Mouse (Mus musculus): Measurements from ENCODE around the gene Zbtb9.

DNA sequence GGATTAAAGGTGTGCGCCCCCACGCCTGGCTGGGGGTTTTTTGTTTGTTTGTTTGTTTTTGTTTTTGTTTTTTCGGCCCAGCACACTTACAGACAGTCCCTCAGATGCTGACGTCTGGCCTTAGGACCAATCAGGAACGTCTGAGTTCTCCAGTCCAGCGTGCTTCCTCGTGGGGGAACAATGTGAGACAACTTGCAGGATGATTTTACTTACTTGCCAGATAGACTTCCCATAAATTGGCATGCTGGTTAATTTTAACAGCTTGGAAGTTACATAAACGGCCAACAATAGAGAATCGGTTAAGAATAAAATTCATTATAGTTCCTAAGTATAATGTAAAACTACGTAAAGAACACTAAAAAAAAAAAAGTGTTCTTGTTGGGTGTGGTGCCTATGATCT, 38.2 kb downstream of the Zbtb9 start:
- no peak for TF ChIP-seq CTCF (IDR thresholded peaks at IDR 0.05; ENCODE audit: low read depth, low read length)
- no peak for TF ChIP-seq POLR2A (IDR thresholded peaks at IDR 0.05; ENCODE audit: borderline replicate concordance, low read depth, low read length)
